Comparison of ENCODE assay signal across 11 mouse cellular contexts in genomic region chr17:37210884-37211768, GRCm38 (mm10). TPM values are rescaled to one million over a fixed set of nuclear protein-coding genes. Genes with fewer than 3 reads are reported as not detected.
DNase-seq lines count a peak whose midpoint lies in the region; ATAC-seq lines count a peak whose summit lies in the region.
"Had no signal": no experiment of that assay in that cellular context is flagged by ENCODE, and none has a peak within 500 bp of the region (broad histone marks: within the 10 kb centered on the region; RNA-seq: fewer than 3 reads in every experiment).

No protein-coding gene starts in this region.

- H3K4me2 ChIP-seq in heart, embryonic 13.5 days: peak overlapping the region; percentile 67
- peak overlapping the region; percentile 60 for H3K4me2 ChIP-seq in midbrain, embryonic 14.5 days (ENCODE audit: low read length)

- intact Hi-C loops in heart, postnatal 10 days (cut with DNase I): no loop called here

- H3K4me1 ChIP-seq in heart, embryonic 13.5 days: peaks cover 4% of the 10 kb centered on the region; the same call in 1 of the 2 replicates
- H3K4me1 ChIP-seq in midbrain, embryonic 14.5 days (ENCODE audit: control insufficient read depth, insufficient read depth, low read length): no peaks in the 10 kb centered on the region

- WGBS in heart, embryonic 13.5 days: 12% methylated on average over 40 of the region's 40 CpGs
- 17% methylated on average over 40 of the region's 40 CpGs for WGBS in midbrain, embryonic 14.5 days

- ATAC-seq in heart, embryonic 13.5 days (ENCODE audit: extremely low read depth, insufficient number of reproducible peaks, low FRiP score, low TSS enrichment): no peak
- ATAC-seq in hematopoietic stem cell, adult 5-6 weeks (replicated peaks in 1 of 2; ENCODE audit: insufficient read depth in 1 of 2, low FRiP score in 2 of 2, low TSS enrichment in 1 of 2, low read depth in 1 of 2, poor library complexity in 2 of 2, severe bottlenecking in 2 of 2): peak; percentile 56 to 68
- no peak; the same call in 1 of the 2 replicates for ATAC-seq in midbrain, embryonic 14.5 days (ENCODE audit: low FRiP score, low TSS enrichment)

- peak overlapping the region; percentile 40 for H3K4me3 ChIP-seq in heart, embryonic 13.5 days
- peak overlapping the region; percentile 40 for H3K4me3 ChIP-seq in midbrain, embryonic 14.5 days (replicated peaks; ENCODE audit: low read depth, low read length)

- no peak overlapping the region for H3K27ac ChIP-seq in heart, embryonic 13.5 days (replicated peaks)
- H3K27ac ChIP-seq in midbrain, embryonic 14.5 days (replicated peaks; ENCODE audit: low read depth, low read length): no peak overlapping the region

- peak overlapping the region; percentile 47; the same call in 1 of the 2 replicates for H3K9ac ChIP-seq in heart, embryonic 13.5 days
- peak overlapping the region; percentile 62 for H3K9ac ChIP-seq in midbrain, embryonic 14.5 days (replicated peaks; ENCODE audit: low read length)

- no peak for DNase-seq in heart, postnatal 10 days
- DNase-seq in brain, adult 2 months (ENCODE audit: low read depth, low spot score): peak; percentile 69
- peak; percentile 58 for DNase-seq in midbrain, embryonic 14.5 days
- DNase-seq in urinary bladder, postnatal 36 days (ENCODE audit: low spot score in 2 of 2): no peak
- no peak for DNase-seq in adrenal gland, postnatal 25 days
- no peak for DNase-seq in Muller cell, postnatal 12 days (ENCODE audit: inconsistent ontology term)

- H3K27me3 ChIP-seq in heart, embryonic 13.5 days (replicated peaks): peaks cover 44% of the 10 kb centered on the region
- no peaks in the 10 kb centered on the region for H3K27me3 ChIP-seq in midbrain, embryonic 14.5 days (ENCODE audit: control insufficient read depth, insufficient read depth, low read length)

- H3K36me3 ChIP-seq in heart, embryonic 13.5 days: no peaks in the 10 kb centered on the region
- no peaks in the 10 kb centered on the region for H3K36me3 ChIP-seq in midbrain, embryonic 14.5 days (ENCODE audit: control insufficient read depth, insufficient read depth, low read length)
- H3K36me3 ChIP-seq: G1E had no signal

- H3K9me3 ChIP-seq in heart, embryonic 13.5 days: no peaks in the 10 kb centered on the region
- no peaks in the 10 kb centered on the region for H3K9me3 ChIP-seq in midbrain, embryonic 14.5 days (ENCODE audit: control insufficient read depth, low read length)
- H3K9me3 ChIP-seq: G1E had no signal

RNA-seq across cellular contexts. Expression of gene Olfr95, which starts 1.8 kb away (rescaled TPM):
- not detected in 2 replicates for polyA plus RNA-seq in heart, embryonic 13.5 days (2015; fragmentation: Nextera tagmentation; extraction: Ambion mirVana)
- not detected for total RNA-seq in heart, postnatal 10 days (2021)
- total RNA-seq in hematopoietic stem cell, adult 5-6 weeks (2017): not detected in 2 replicates
- not detected in 2 replicates for polyA plus RNA-seq in midbrain, embryonic 14.5 days (2014; fragmentation: Nextera tagmentation; extraction: Ambion mirVana)
- not detected in 2 replicates for total RNA-seq in adrenal gland, postnatal 25 days (2021)
- total RNA-seq: neutrophil, adult 5-6 weeks had no signal
- polyA plus RNA-seq: frontal cortex, adult 2 months; G1E had no signal

RNA-seq across cellular contexts. Expression of gene Olfr96, which starts 8.8 kb away (rescaled TPM):
- not detected in 2 replicates for polyA plus RNA-seq in heart, embryonic 13.5 days (2015; fragmentation: Nextera tagmentation; extraction: Ambion mirVana)
- not detected for total RNA-seq in heart, postnatal 10 days (2021)
- total RNA-seq in hematopoietic stem cell, adult 5-6 weeks (2017): not detected in 2 replicates
- polyA plus RNA-seq in midbrain, embryonic 14.5 days (2014; fragmentation: Nextera tagmentation; extraction: Ambion mirVana): not detected in 2 replicates
- not detected in 2 replicates for total RNA-seq in adrenal gland, postnatal 25 days (2021)
- total RNA-seq: G1E; neutrophil, adult 5-6 weeks had no signal
- polyA plus RNA-seq: frontal cortex, adult 2 months; G1E had no signal

RNA-seq across cellular contexts. Expression of gene Olfr94, which starts 10.3 kb away (rescaled TPM):
- polyA plus RNA-seq in heart, embryonic 13.5 days (2015; fragmentation: Nextera tagmentation; extraction: Ambion mirVana): not detected in 2 replicates
- total RNA-seq in heart, postnatal 10 days (2021): not detected
- not detected in 2 replicates for total RNA-seq in hematopoietic stem cell, adult 5-6 weeks (2017)
- not detected in 2 replicates for polyA plus RNA-seq in midbrain, embryonic 14.5 days (2014; fragmentation: Nextera tagmentation; extraction: Ambion mirVana)
- not detected in 2 replicates for total RNA-seq in adrenal gland, postnatal 25 days (2021)
- total RNA-seq: neutrophil, adult 5-6 weeks had no signal
- polyA plus RNA-seq: frontal cortex, adult 2 months; G1E had no signal

RNA-seq across cellular contexts. Expression of gene Ubd, which starts 17.4 kb away (rescaled TPM):
- not detected in 2 replicates for polyA plus RNA-seq in heart, embryonic 13.5 days (2015; fragmentation: Nextera tagmentation; extraction: Ambion mirVana)
- not detected for total RNA-seq in heart, postnatal 10 days (2021)
- not detected in 2 replicates for total RNA-seq in hematopoietic stem cell, adult 5-6 weeks (2017)
- polyA plus RNA-seq in midbrain, embryonic 14.5 days (2014; fragmentation: Nextera tagmentation; extraction: Ambion mirVana): not detected in 2 replicates
- not detected in 2 replicates for total RNA-seq in adrenal gland, postnatal 25 days (2021)
- total RNA-seq: G1E; neutrophil, adult 5-6 weeks had no signal
- polyA plus RNA-seq: frontal cortex, adult 2 months; G1E had no signal

RNA-seq across cellular contexts. Expression of gene Olfr97, which starts 26.0 kb away (rescaled TPM):
- polyA plus RNA-seq in heart, embryonic 13.5 days (2015; fragmentation: Nextera tagmentation; extraction: Ambion mirVana): not detected in 2 replicates
- not detected for total RNA-seq in heart, postnatal 10 days (2021)
- total RNA-seq in hematopoietic stem cell, adult 5-6 weeks (2017): not detected in 2 replicates
- polyA plus RNA-seq in midbrain, embryonic 14.5 days (2014; fragmentation: Nextera tagmentation; extraction: Ambion mirVana): not detected in 2 replicates
- not detected in 2 replicates for total RNA-seq in adrenal gland, postnatal 25 days (2021)
- total RNA-seq: neutrophil, adult 5-6 weeks had no signal
- polyA plus RNA-seq: frontal cortex, adult 2 months; G1E had no signal

Comparison
In these comparisons a context has a peak if more than half of its experiments do, and no peak if none do; other contexts are left out.
1. ATAC-seq: peak in hematopoietic stem cell, adult 5-6 weeks (2 of 2); none in heart, embryonic 13.5 days (single experiment) and midbrain, embryonic 14.5 days (single experiment).
2. DNase-seq: peak in brain, adult 2 months (single experiment) and midbrain, embryonic 14.5 days (single experiment); none in heart, postnatal 10 days (0 of 2), urinary bladder, postnatal 36 days (0 of 2), adrenal gland, postnatal 25 days (single experiment) and Muller cell, postnatal 12 days (single experiment).